In genomic region chr11:80577747-80578640, GRCm38 (mm10) we compare ENCODE assay signal across 9 mouse cellular contexts.
A peak's percentile ranks its signal among the peaks of the same experiment; 100 is the strongest.
DNase-seq lines count a peak whose midpoint lies in the region; ATAC-seq lines count a peak whose summit lies in the region.
"Had no signal": no experiment of that assay in that cellular context is flagged by ENCODE, and none has a peak within 500 bp of the region (broad histone marks: within the 10 kb centered on the region; RNA-seq: fewer than 3 reads in every experiment).

No protein-coding gene starts in this region.

- H3K27ac ChIP-seq in hindbrain, embryonic 12.5 days: peak overlapping the region; percentile 90
- H3K27ac ChIP-seq: liver, embryonic 13.5 days had no signal

- 20% methylated on average over 14 of the region's 14 CpGs for WGBS in hindbrain, embryonic 12.5 days

- DNase-seq in testis, postnatal 10 days (ENCODE audit: low spot score): peak; percentile 72
- no peak for DNase-seq in testis, postnatal 14 days (ENCODE audit: low spot score)
- peak; percentile 74 for DNase-seq in embryo, embryonic 11.5 days (ENCODE audit: low read depth, low spot score)
- peak; percentile 86 for DNase-seq in layer of hippocampus, adult 9-11 months
- peak; percentile 66 for DNase-seq in lung, postnatal 25 days (ENCODE audit: low spot score)
- peak; percentile 90 for DNase-seq in right cerebral cortex, adult 18-20 months
- DNase-seq in spleen, adult 18-20 months: no peak
- DNase-seq: liver, embryonic 13.5 days had no signal

- no peak overlapping the region for H3K4me3 ChIP-seq in hindbrain, embryonic 12.5 days
- H3K4me3 ChIP-seq: liver, embryonic 13.5 days had no signal

- 0 out of 2 replicates have a peak overlapping the region, but pooled peaks have one; percentile 1 for H3K9ac ChIP-seq in hindbrain, embryonic 12.5 days
- H3K9ac ChIP-seq: liver, embryonic 13.5 days had no signal

- peak overlapping the region; percentile 39 for H3K4me2 ChIP-seq in hindbrain, embryonic 12.5 days (replicated peaks)
- H3K4me2 ChIP-seq: liver, embryonic 13.5 days had no signal

- peak; percentile 99 for ATAC-seq in hindbrain, embryonic 12.5 days (ENCODE audit: low FRiP score)

- H3K4me1 ChIP-seq in hindbrain, embryonic 12.5 days: peaks cover 24% of the 10 kb centered on the region
- H3K4me1 ChIP-seq: liver, embryonic 13.5 days had no signal

- H3K9me3 ChIP-seq in hindbrain, embryonic 12.5 days (replicated peaks): no peaks in the 10 kb centered on the region
- H3K9me3 ChIP-seq: liver, embryonic 13.5 days had no signal

- H3K36me3 ChIP-seq in hindbrain, embryonic 12.5 days: no peaks in the 10 kb centered on the region
- H3K36me3 ChIP-seq: liver, embryonic 13.5 days had no signal

- peaks cover 16% of the 10 kb centered on the region for H3K27me3 ChIP-seq in hindbrain, embryonic 12.5 days
- H3K27me3 ChIP-seq: liver, embryonic 13.5 days had no signal

Comparison
In these comparisons a context has a peak if more than half of its experiments do, and no peak if none do; other contexts are left out.
1. DNase-seq: peak in testis, postnatal 10 days (single experiment), embryo, embryonic 11.5 days (single experiment), layer of hippocampus, adult 9-11 months (single experiment), lung, postnatal 25 days (single experiment) and right cerebral cortex, adult 18-20 months (single experiment); none in testis, postnatal 14 days (single experiment) and spleen, adult 18-20 months (0 of 2).